Mouse (Mus musculus) midbrain, embryonic 16.5 days (tissue): ENCODE results near the gene Calcoco2. TPM values are rescaled to one million over a fixed set of nuclear protein-coding genes. Genes with fewer than 3 reads are reported as not detected.
A peak's percentile ranks its signal among the peaks of the same experiment; 100 is the strongest.

Source experiments
- ATAC-seq: fragments of 200-750 bp; cut with Nextera tagmentation; 2 replicates; pipeline ENCODE4 v1.8.0; 2017; ENCODE audit warnings: moderate TSS enrichment
- H3K27ac ChIP-seq: fragments of 300-500 bp; sonication (generic); 2 replicates; pipeline ENCODE4 v1.5.1; 2014; ENCODE audit warnings: mild to moderate bottlenecking, low read length, mixed read lengths
- H3K27me3 ChIP-seq: fragments of 300-500 bp; sonication (generic); 2 replicates; pipeline ENCODE4 v1.6.1; 2014; ENCODE audit warnings: low read depth, low read length, mixed read lengths; ENCODE audit not compliant: control insufficient read depth, insufficient read depth
- H3K36me3 ChIP-seq: fragments of 300-500 bp; sonication (generic); 2 replicates; pipeline ENCODE4 v1.6.1; 2014; ENCODE audit warnings: mild to moderate bottlenecking, low read length, moderate library complexity, mixed read lengths; ENCODE audit not compliant: control insufficient read depth, insufficient read depth
- H3K4me1 ChIP-seq: fragments of 300-500 bp; sonication (generic); 2 replicates; pipeline ENCODE4 v1.6.1; 2014; ENCODE audit warnings: mild to moderate bottlenecking, low read length, mixed read lengths; ENCODE audit not compliant: control insufficient read depth, insufficient read depth
- H3K4me2 ChIP-seq: fragments of 300-500 bp; sonication (generic); 2 replicates; pipeline ENCODE4 v1.6.1; 2014; ENCODE audit warnings: mild to moderate bottlenecking, low read length, mixed read lengths
- H3K4me3 ChIP-seq: fragments of 300-500 bp; sonication (generic); 2 replicates; pipeline ENCODE4 v1.5.1; 2014; ENCODE audit warnings: low read depth, mild to moderate bottlenecking, low read length, moderate library complexity, mixed read lengths
- H3K9ac ChIP-seq: fragments of 300-500 bp; sonication (generic); 2 replicates; pipeline ENCODE4 v1.6.1; 2014; ENCODE audit warnings: low read depth, low read length, mixed read lengths
- H3K9me3 ChIP-seq: fragments of 300-500 bp; sonication (generic); replicated peaks from 2 replicates; pipeline ENCODE4 v1.6.1; 2014; ENCODE audit warnings: mild to moderate bottlenecking, low read length, mixed read lengths; ENCODE audit not compliant: control insufficient read depth, poor library complexity, severe bottlenecking
- WGBS: fragments of 180-500 bp; shearing (Covaris S2); extraction: QIAGEN DNeasy Blood & Tissue Kit; methylation state at CpG from one replicate; pipeline ENCODE4 v1.1.7; 2014; 5-methylcytosine and 5-hydroxymethylcytosine counted together
- polyA plus RNA-seq: library from polyadenylated mRNA; unstranded; fragments of >200 nt; fragmentation: Nextera tagmentation; extraction: Ambion mirVana; gene quantifications from 2 replicates; pipeline ENCODE4 v1.2.1, GENCODE M21; 2015

Calcoco2 gene
- polyA plus RNA-seq, 1 experiment from 2014 or later = not detected

GRCm38 (mm10) chr11:96093361-96093760, 18.4 kb downstream of the Calcoco2 start:
- WGBS = 5% methylated on average over 3 of the region's 3 CpGs
- Histone ChIP-seq H3K9ac (no peak overlapping the region), H3K27ac (no peak overlapping the region), H3K4me1 (no peaks in the 10 kb centered on the region), H3K4me3 (no peak overlapping the region), H3K27me3 (no peaks in the 10 kb centered on the region), H3K4me2 (no peak overlapping the region), H3K36me3 (no peaks in the 10 kb centered on the region), H3K9me3 (no peaks in the 10 kb centered on the region)
- ATAC-seq = no peak

GRCm38 (mm10) chr11:96092674-96093291, 19.0 kb downstream of the Calcoco2 start:
- Histone ChIP-seq H3K4me1 (no peaks in the 10 kb centered on the region), H3K36me3 (no peaks in the 10 kb centered on the region), H3K27ac (no peak overlapping the region), H3K9ac (no peak overlapping the region), H3K4me2 (no peak overlapping the region), H3K27me3 (no peaks in the 10 kb centered on the region), H3K4me3 (no peak overlapping the region), H3K9me3 (no peaks in the 10 kb centered on the region; the same call in 1 of the 2 replicates)
- 40% methylated on average over 7 of the region's 7 CpGs for WGBS
- no peak for ATAC-seq

GRCm38 (mm10) chr11:96091073-96091472, 20.7 kb downstream of the Calcoco2 start:
- Histone ChIP-seq H3K4me2 (no peak overlapping the region), H3K4me3 (no peak overlapping the region), H3K27me3 (no peaks in the 10 kb centered on the region), H3K9me3 (no peaks in the 10 kb centered on the region; the same call in 1 of the 2 replicates), H3K36me3 (no peaks in the 10 kb centered on the region), H3K4me1 (no peaks in the 10 kb centered on the region), H3K27ac (no peak overlapping the region), H3K9ac (no peak overlapping the region)
- ATAC-seq = no peak
- 75% methylated on average over 2 of the region's 2 CpGs for WGBS

GRCm38 (mm10) chr11:96087981-96088380, 23.8 kb downstream of the Calcoco2 start:
- Histone ChIP-seq H3K9me3 (no peaks in the 10 kb centered on the region; the same call in 1 of the 2 replicates), H3K27ac (no peak overlapping the region), H3K4me3 (no peak overlapping the region), H3K9ac (no peak overlapping the region), H3K36me3 (no peaks in the 10 kb centered on the region), H3K4me1 (no peaks in the 10 kb centered on the region), H3K27me3 (no peaks in the 10 kb centered on the region), H3K4me2 (no peak overlapping the region)
- 93% methylated on average over 6 of the region's 6 CpGs for WGBS
- no peak for ATAC-seq

- WGBS = 76% methylated on average over 3 of the region's 3 CpGs
- H3K4me1 ChIP-seq = no peaks in the 10 kb centered on the region
- H3K4me3 ChIP-seq = no peak overlapping the region
- H3K4me2 ChIP-seq = no peak overlapping the region
- no peak overlapping the region for H3K9ac ChIP-seq
- no peaks in the 10 kb centered on the region for H3K36me3 ChIP-seq
- H3K27ac ChIP-seq = no peak overlapping the region
- no peaks in the 10 kb centered on the region for H3K27me3 ChIP-seq
- no peaks in the 10 kb centered on the region for H3K9me3 ChIP-seq
- ATAC-seq = no peak
These were observed 29.1 kb downstream of the Calcoco2 start for GRCm38 (mm10) chr11:96082682-96083081.

GRCm38 (mm10) chr11:96080736-96081135, 31.0 kb downstream of the Calcoco2 start:
- ATAC-seq = no peak
- Histone ChIP-seq H3K36me3 (no peaks in the 10 kb centered on the region), H3K4me3 (no peak overlapping the region), H3K9ac (no peak overlapping the region), H3K9me3 (no peaks in the 10 kb centered on the region), H3K4me1 (no peaks in the 10 kb centered on the region), H3K27ac (no peak overlapping the region), H3K27me3 (no peaks in the 10 kb centered on the region), H3K4me2 (no peak overlapping the region)
- WGBS = 86% methylated on average over 5 of the region's 5 CpGs

- Histone ChIP-seq H3K36me3 (peaks cover 4% of the 10 kb centered on the region; the same call in 1 of the 2 replicates), H3K4me3 (peak overlapping the region; percentile 32), H3K4me2 (peak overlapping the region; percentile 52), H3K27me3 (no peaks in the 10 kb centered on the region), H3K4me1 (peaks cover 13% of the 10 kb centered on the region), H3K9me3 (no peaks in the 10 kb centered on the region), H3K27ac (peak overlapping the region; percentile 88), H3K9ac (peak overlapping the region; percentile 36; the same call in 1 of the 2 replicates)
- WGBS = 70% methylated on average over 13 of the region's 13 CpGs
- ATAC-seq = no peak
These were observed 35.3 kb downstream of the Calcoco2 start for GRCm38 (mm10) chr11:96076221-96077105.

GRCm38 (mm10) chr11:96075509-96076220, 36.1 kb downstream of the Calcoco2 start, which contains the start of gene Atp5g1:
TSS of gene Atp5g1 (minus strand) at chr11:96075670.
- H3K4me1 ChIP-seq = peaks cover 13% of the 10 kb centered on the region
- WGBS = 0% methylated on average over 37 of the region's 37 CpGs
- ATAC-seq = peak; percentile 97
- peaks cover 5% of the 10 kb centered on the region; the same call in 1 of the 2 replicates for H3K36me3 ChIP-seq
- peak within 1 kb of the TSS; percentile 87 for H3K9ac ChIP-seq
- peak within 1 kb of the TSS; percentile 88 for H3K27ac ChIP-seq
- H3K27me3 ChIP-seq = no peaks in the 10 kb centered on the region
- peak within 1 kb of the TSS; percentile 87 for H3K4me2 ChIP-seq
- no peaks in the 10 kb centered on the region for H3K9me3 ChIP-seq
- peak within 1 kb of the TSS; percentile 66 for H3K4me3 ChIP-seq
